Mouse (Mus musculus) forebrain, postnatal 0 days (tissue): ENCODE data around the gene Cbr1. TPM values are rescaled to one million over a fixed set of nuclear protein-coding genes. Genes with fewer than 3 reads are reported as not detected.
A peak's percentile ranks its signal among the peaks of the same experiment; 100 is the strongest.

Experiments
- ATAC-seq: fragments of 200-750 bp; cut with Nextera tagmentation; 2 replicates; pipeline ENCODE4 v1.8.0; 2017; ENCODE audit warnings: mild to moderate bottlenecking, moderate library complexity
- DNase-seq: peaks from one replicate; pipeline ENCODE4 v3.0.0-alpha.2; 2015
- H3K27ac ChIP-seq: fragments of 300-500 bp; sonication (generic); 2 replicates; pipeline ENCODE4 v1.5.1; 2014; ENCODE audit warnings: low read depth, mild to moderate bottlenecking, antibody characterized with exemption, low read length, moderate library complexity, mixed read lengths
- H3K27me3 ChIP-seq: fragments of 300-500 bp; sonication (generic); 2 replicates; pipeline ENCODE4 v1.6.1; 2014; ENCODE audit warnings: mild to moderate bottlenecking, low read length, mixed read lengths; ENCODE audit not compliant: insufficient read depth
- H3K36me3 ChIP-seq: fragments of 300-500 bp; sonication (generic); 2 replicates; pipeline ENCODE4 v1.6.1; 2014; ENCODE audit warnings: mild to moderate bottlenecking, moderate library complexity; ENCODE audit not compliant: insufficient read depth
- H3K4me1 ChIP-seq: fragments of 300-500 bp; sonication (generic); 2 replicates; pipeline ENCODE4 v1.6.1; 2014; ENCODE audit warnings: antibody characterized with exemption; ENCODE audit not compliant: insufficient read depth
- H3K4me2 ChIP-seq: fragments of 300-500 bp; sonication (generic); 2 replicates; pipeline ENCODE4 v1.6.1; 2014; ENCODE audit warnings: low read depth, mild to moderate bottlenecking, moderate library complexity
- H3K4me3 ChIP-seq: fragments of 300-500 bp; sonication (generic); 2 replicates; pipeline ENCODE4 v1.5.1; 2014; ENCODE audit warnings: low read depth, low read length, mixed read lengths
- H3K9ac ChIP-seq: fragments of 300-500 bp; sonication (generic); 2 replicates; pipeline ENCODE4 v1.6.1; 2014; ENCODE audit warnings: mild to moderate bottlenecking
- H3K9me3 ChIP-seq: fragments of 300-500 bp; sonication (generic); 2 replicates; pipeline ENCODE4 v1.6.1; 2016; ENCODE audit warnings: low read length
- CTCF ChIP-seq: sonication (generic); IDR thresholded peaks from 2 replicates; pipeline ENCODE4 v1.5.1; 2016; ENCODE audit warnings: antibody characterized with exemption, control low read depth, low read depth
- WGBS: fragments of 180-500 bp; shearing (Covaris S2); extraction: QIAGEN DNeasy Blood & Tissue Kit; methylation state at CpG from one replicate; pipeline ENCODE4 v1.1.7; 2014; 5-methylcytosine and 5-hydroxymethylcytosine counted together
- polyA plus RNA-seq: library from polyadenylated mRNA; unstranded; fragments of >200 nt; fragmentation: Nextera tagmentation; extraction: Ambion mirVana; gene quantifications from 2 replicates; pipeline ENCODE4 v1.2.1, GENCODE M21; 2015
- total RNA-seq: library from RNA; depleted of rRNA; stranded (reverse); fragments of >200 nt; gene quantifications from 2 replicates; pipeline ENCODE4 v1.2.3, GENCODE M21; 2014

The Cbr1 gene
- total and polyA plus RNA-seq, 2 experiments from 2014 or later, result 58.2 to 111 TPM

DNA sequence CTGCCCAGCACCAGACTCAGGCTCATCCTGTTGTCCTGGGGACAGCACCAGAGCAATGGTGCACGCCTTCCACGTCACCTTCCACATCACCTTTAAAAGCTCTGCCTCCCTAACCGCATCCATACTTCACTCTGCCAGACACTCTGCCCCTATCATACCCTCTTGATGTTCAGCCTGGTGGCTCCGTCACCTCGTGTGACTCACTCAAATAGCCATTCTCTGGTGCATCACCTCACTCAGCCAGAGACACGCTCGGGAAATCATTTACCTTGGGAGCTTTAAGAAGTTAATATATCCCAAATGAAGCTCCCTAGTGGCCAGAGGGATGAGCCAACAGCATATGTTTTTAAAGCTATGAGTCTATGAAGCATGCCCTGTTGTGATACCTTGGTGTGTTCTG is 8.8 kb upstream of the Cbr1 start:
- TF ChIP-seq CTCF, result no peak
- Histone ChIP-seq H3K4me1 (no peaks in the 10 kb centered on the region), H3K4me3 (no peak overlapping the region), H3K9ac (no peak overlapping the region), H3K4me2 (no peak overlapping the region), H3K27me3 (no peaks in the 10 kb centered on the region), H3K36me3 (peaks cover 28% of the 10 kb centered on the region), H3K9me3 (no peaks in the 10 kb centered on the region), H3K27ac (no peak overlapping the region)
- DNase-seq, result no peak
- ATAC-seq, result no peak
- 93% methylated on average over 7 of the region's 7 CpGs for WGBS

DNA sequence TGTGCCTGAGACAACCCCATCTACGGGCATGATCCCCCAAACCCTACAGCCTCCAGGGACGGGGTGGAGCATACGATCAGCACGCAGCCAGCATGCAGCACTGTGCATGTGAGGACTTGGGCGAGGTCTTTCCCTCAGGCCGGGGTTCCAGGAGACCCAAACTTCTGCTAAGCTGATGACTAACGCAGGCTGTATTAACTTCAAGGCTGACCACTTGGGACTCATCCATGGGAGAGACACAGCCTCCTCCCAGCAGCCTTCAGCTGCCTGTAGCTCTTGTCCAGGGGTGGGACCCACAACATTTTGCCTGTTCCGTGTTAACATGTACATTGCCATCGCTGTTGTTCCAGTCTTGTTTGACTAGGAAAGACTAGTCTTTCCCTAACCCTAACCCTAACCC is 8.1 kb upstream of the Cbr1 start:
- WGBS, result 93% methylated on average over 9 of the region's 9 CpGs
- TF ChIP-seq CTCF, result no peak
- Histone ChIP-seq H3K36me3 (peaks cover 28% of the 10 kb centered on the region), H3K27me3 (no peaks in the 10 kb centered on the region), H3K27ac (no peak overlapping the region), H3K4me2 (no peak overlapping the region), H3K9me3 (no peaks in the 10 kb centered on the region), H3K9ac (no peak overlapping the region), H3K4me1 (no peaks in the 10 kb centered on the region), H3K4me3 (no peak overlapping the region)
- no peak for ATAC-seq
- no peak for DNase-seq

DNA sequence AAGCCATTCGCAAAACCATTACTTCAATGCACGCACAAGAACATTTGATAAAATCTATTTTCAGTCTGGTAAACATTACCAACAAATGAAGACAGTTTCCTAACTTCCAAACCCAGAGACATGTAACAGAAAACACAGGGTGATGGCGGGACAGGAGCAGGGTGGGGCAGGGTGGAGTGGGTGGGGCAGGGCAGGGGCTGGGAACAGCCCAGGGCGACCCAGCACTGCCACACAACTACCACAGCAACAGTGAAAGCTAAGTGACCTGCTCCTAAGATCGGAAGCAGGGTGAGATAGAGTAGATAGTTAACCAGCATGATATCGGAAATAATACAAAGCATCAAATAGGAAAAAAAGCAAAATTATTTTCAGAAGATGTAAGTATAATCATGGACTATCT is 6.2 kb upstream of the Cbr1 start:
- no peak overlapping the region for H3K9ac ChIP-seq
- no peak for ATAC-seq
- H3K27me3 ChIP-seq, result no peaks in the 10 kb centered on the region
- no peak for TF ChIP-seq CTCF
- H3K9me3 ChIP-seq, result no peaks in the 10 kb centered on the region
- H3K4me2 ChIP-seq, result no peak overlapping the region
- no peak overlapping the region for H3K4me3 ChIP-seq
- H3K4me1 ChIP-seq, result peaks cover 4% of the 10 kb centered on the region
- no peak for DNase-seq
- no peak overlapping the region for H3K27ac ChIP-seq
- 86% methylated on average over 6 of the region's 6 CpGs for WGBS
- peaks cover 20% of the 10 kb centered on the region for H3K36me3 ChIP-seq

DNA sequence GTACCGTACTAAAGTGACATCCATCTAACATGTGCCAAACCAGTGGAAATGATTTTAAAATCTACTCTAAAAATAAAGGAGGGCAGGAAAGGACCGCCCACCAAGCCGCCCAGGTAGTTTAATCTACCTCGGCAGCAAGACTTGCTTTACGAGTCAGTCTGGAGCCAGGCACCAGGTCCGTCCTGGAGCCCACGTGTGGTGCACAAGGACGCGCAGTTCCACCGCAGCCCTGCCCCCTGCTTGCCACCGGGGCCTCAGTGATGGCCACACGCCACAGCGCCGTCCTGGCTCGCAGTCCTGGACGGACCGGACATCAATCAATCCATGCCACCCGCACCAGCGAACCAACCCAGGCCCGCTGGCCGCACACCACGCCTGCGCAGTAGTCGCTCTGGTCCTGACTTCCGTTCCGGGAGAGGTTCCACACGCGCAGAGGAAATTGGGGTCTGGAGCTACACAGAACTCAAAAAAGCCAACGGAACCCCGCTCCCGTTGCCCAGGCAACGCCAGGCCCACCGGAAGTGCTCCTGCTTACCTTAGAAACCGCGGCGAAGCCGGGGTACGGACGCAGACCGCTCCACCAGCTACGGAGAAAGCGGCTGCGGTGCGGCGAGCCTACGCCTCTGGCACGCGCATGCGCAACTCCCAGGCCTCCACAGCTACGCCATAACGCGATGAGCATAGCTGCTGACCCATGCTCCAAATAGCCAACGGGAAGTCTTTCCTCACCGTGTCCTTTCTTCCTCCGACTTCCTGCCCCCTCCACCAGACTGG is 2.0 kb upstream of the Cbr1 start, which contains the start of gene Setd4:
TSS of gene Setd4 (minus strand) at position 625 of the 774 bp plus-strand sequence.
- peak within 1 kb of the TSS; percentile 54 for H3K4me3 ChIP-seq
- DNase-seq (peak; percentile 96), ATAC-seq (peak; percentile 89)
- no peaks in the 10 kb centered on the region; the same call in 1 of the 2 replicates for H3K36me3 ChIP-seq
- H3K4me1 ChIP-seq, result peaks cover 8% of the 10 kb centered on the region
- H3K4me2 ChIP-seq, result peak within 1 kb of the TSS; percentile 93
- no peaks in the 10 kb centered on the region for H3K9me3 ChIP-seq
- H3K27ac ChIP-seq, result peak within 1 kb of the TSS; percentile 92
- no peaks in the 10 kb centered on the region; the same call in 1 of the 2 replicates for H3K27me3 ChIP-seq
- WGBS, result 4% methylated on average over 55 of the region's 55 CpGs
- 0 out of 2 replicates have a peak, but pooled peaks have one; percentile 36 for TF ChIP-seq CTCF
- H3K9ac ChIP-seq, result peak within 1 kb of the TSS; percentile 71

DNA sequence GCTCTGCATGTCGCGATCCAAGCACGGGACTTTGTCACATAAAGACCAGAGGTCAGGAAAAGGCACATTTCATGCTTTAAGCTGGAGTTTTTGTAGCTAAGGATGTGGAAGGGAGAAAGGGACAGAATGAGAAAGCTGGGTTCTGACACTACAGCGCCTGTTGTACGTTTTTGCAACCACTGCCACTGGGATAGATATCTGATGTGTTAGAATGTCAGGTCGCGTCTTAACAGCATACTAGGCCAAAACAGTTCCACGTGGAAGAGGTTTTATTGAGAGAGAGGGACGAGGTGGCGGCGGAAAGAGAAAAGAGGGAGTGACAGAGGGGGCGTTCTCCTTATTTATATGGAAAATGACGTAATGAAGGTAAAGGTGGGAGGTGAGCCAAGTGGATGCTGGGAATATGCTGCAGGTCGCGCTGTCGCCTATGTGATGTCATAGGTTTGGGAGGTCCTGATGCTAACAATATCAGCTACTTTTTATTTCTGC is 1.1 kb upstream of the Cbr1 start:
- H3K4me3 ChIP-seq, result peak overlapping the region; percentile 54
- peaks cover 14% of the 10 kb centered on the region for H3K4me1 ChIP-seq
- no peaks in the 10 kb centered on the region; the same call in 1 of the 2 replicates for H3K27me3 ChIP-seq
- TF ChIP-seq CTCF, result no peak
- no peaks in the 10 kb centered on the region for H3K9me3 ChIP-seq
- peak overlapping the region; percentile 92 for H3K27ac ChIP-seq
- H3K36me3 ChIP-seq, result no peaks in the 10 kb centered on the region
- H3K9ac ChIP-seq, result peak overlapping the region; percentile 71
- peak; percentile 76 for DNase-seq
- WGBS, result 2% methylated on average over 16 of the region's 16 CpGs
- peak; percentile 5; the same call in 1 of the 2 replicates for ATAC-seq
- H3K4me2 ChIP-seq, result peak overlapping the region; percentile 93

DNA sequence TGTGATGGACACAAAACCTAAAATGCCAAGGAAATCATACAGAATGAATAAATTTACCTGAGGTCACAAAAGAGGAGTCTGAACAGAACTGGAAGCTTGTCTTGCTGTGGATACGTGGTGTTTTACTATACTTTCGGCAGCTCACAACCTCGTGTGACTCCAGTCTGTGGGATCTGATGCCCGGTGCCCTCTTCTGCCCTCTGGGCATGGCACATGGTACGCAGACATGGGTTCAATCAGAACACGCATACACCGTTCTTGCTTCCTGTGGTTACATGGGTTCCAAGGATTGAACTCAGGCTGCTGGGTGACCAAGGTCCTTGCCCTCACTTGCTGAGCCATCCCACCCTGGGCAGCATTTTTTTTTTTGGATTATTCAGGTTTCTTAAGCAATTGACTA is 493 bp downstream of the Cbr1 start:
- ATAC-seq, result no peak
- Histone ChIP-seq H3K4me1 (peaks cover 14% of the 10 kb centered on the region), H3K4me2 (no peak overlapping the region), H3K4me3 (no peak overlapping the region), H3K9me3 (no peaks in the 10 kb centered on the region), H3K36me3 (peaks cover 8% of the 10 kb centered on the region; the same call in 1 of the 2 replicates), H3K27ac (no peak overlapping the region), H3K9ac (no peak overlapping the region), H3K27me3 (no peaks in the 10 kb centered on the region; the same call in 1 of the 2 replicates)
- no peak for DNase-seq
- 88% methylated on average over 7 of the region's 7 CpGs for WGBS
- no peak for TF ChIP-seq CTCF

DNA sequence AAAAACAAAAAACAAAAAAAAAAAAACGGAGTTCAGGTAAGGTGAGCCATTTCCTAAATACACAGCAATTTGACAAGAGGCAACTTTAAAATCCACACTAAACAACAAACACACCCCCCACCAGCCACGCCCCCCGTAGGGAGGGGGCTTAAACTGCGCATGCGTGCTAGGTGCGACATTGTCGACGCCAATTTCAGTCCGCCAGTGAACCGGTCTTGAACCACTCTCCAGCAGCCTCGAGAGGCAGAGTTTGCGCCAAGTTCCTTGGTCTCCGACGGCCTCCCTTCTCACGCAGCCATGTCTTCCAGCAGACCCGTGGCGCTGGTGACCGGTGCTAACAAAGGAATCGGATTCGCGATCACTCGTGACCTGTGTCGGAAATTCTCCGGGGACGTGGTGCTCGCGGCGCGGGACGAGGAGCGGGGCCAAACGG is 2.0 kb downstream of the Cbr1 start:
- TF ChIP-seq CTCF, result peak; percentile 37
- peak; percentile 95 for DNase-seq
- Histone ChIP-seq H3K4me2 (peak overlapping the region; percentile 64), H3K9ac (peak overlapping the region; percentile 64), H3K9me3 (no peaks in the 10 kb centered on the region), H3K4me3 (peak overlapping the region; percentile 51), H3K27me3 (no peaks in the 10 kb centered on the region; the same call in 1 of the 2 replicates), H3K36me3 (peaks cover 17% of the 10 kb centered on the region), H3K27ac (peak overlapping the region; percentile 67), H3K4me1 (peaks cover 14% of the 10 kb centered on the region)
- ATAC-seq, result peak; percentile 42
- 2% methylated on average over 32 of the region's 32 CpGs for WGBS
